Mouse (Mus musculus) kidney, embryonic 16.5 days (tissue): ENCODE data around the gene Dip2b. TPM values are rescaled to one million over a fixed set of nuclear protein-coding genes. Genes with fewer than 3 reads are reported as not detected.

Experiments
- ATAC-seq: fragments of 200-750 bp; cut with Nextera tagmentation; 2 replicates; pipeline ENCODE4 v1.8.0; 2017; ENCODE audit warnings: moderate TSS enrichment; ENCODE audit not compliant: low FRiP score, low TSS enrichment
- H3K27ac ChIP-seq: fragments of 300-500 bp; sonication (generic); 2 replicates; pipeline ENCODE4 v1.5.1; 2014; ENCODE audit warnings: low read length
- H3K27me3 ChIP-seq: fragments of 300-500 bp; sonication (generic); 2 replicates; pipeline ENCODE4 v1.6.1; 2014; ENCODE audit warnings: low read length, control low read depth, mixed read lengths; ENCODE audit not compliant: insufficient read depth
- H3K36me3 ChIP-seq: fragments of 300-500 bp; sonication (generic); 2 replicates; pipeline ENCODE4 v1.6.1; 2014; ENCODE audit warnings: low read length, control low read depth, mixed read lengths; ENCODE audit not compliant: insufficient read depth
- H3K4me1 ChIP-seq: fragments of 300-500 bp; sonication (generic); 2 replicates; pipeline ENCODE4 v1.6.1; 2014; ENCODE audit warnings: low read length, control low read depth, mixed read lengths; ENCODE audit not compliant: insufficient read depth
- H3K4me2 ChIP-seq: fragments of 300-500 bp; sonication (generic); replicated peaks from 2 replicates; pipeline ENCODE4 v1.6.1; 2014; ENCODE audit warnings: low read depth, low read length
- H3K4me3 ChIP-seq: fragments of 300-500 bp; sonication (generic); 2 replicates; pipeline ENCODE4 v1.5.1; 2014; ENCODE audit warnings: mild to moderate bottlenecking, low read length
- H3K9ac ChIP-seq: fragments of 300-500 bp; sonication (generic); replicated peaks from 2 replicates; pipeline ENCODE4 v1.6.1; 2014; ENCODE audit warnings: low read length
- H3K9me3 ChIP-seq: fragments of 300-500 bp; sonication (generic); 2 replicates; pipeline ENCODE4 v1.6.1; 2016; ENCODE audit warnings: low read length, control low read depth
- WGBS: fragments of 180-500 bp; shearing (Covaris S2); extraction: QIAGEN DNeasy Blood & Tissue Kit; methylation state at CpG from one replicate; pipeline ENCODE4 v1.1.7; 2014; 5-methylcytosine and 5-hydroxymethylcytosine counted together
- polyA plus RNA-seq: library from polyadenylated mRNA; unstranded; fragments of >200 nt; fragmentation: Nextera tagmentation; extraction: Ambion mirVana; gene quantifications from 2 replicates; pipeline ENCODE4 v1.2.1, GENCODE M21; 2015

The Dip2b gene
- polyA plus RNA-seq, 1 experiment from 2014 or later, result 8.8 TPM

DNA sequence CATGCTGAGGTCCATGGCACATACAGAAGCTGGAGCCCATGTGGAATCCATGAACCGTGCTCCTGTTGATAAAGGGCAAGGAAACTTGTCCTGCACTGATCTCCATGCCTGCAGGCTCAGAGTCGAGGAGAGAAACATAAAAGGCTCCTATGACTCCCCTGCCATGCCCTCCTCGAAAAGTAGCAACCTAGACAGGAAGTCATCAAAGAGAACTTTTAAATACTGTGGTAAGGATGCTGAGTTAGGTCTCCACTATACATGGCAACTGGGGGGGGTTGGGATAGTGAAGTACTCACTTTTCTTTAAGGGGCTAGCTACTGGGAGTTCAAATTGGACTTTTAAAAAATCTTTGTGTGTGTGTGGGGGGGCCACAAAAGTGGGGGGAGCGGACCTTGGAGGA is 102.0 kb downstream of the Dip2b start:
- peaks cover 11% of the 10 kb centered on the region for H3K4me1 ChIP-seq
- ATAC-seq, result no peak
- WGBS, result 58% methylated on average over 4 of the region's 4 CpGs

DNA sequence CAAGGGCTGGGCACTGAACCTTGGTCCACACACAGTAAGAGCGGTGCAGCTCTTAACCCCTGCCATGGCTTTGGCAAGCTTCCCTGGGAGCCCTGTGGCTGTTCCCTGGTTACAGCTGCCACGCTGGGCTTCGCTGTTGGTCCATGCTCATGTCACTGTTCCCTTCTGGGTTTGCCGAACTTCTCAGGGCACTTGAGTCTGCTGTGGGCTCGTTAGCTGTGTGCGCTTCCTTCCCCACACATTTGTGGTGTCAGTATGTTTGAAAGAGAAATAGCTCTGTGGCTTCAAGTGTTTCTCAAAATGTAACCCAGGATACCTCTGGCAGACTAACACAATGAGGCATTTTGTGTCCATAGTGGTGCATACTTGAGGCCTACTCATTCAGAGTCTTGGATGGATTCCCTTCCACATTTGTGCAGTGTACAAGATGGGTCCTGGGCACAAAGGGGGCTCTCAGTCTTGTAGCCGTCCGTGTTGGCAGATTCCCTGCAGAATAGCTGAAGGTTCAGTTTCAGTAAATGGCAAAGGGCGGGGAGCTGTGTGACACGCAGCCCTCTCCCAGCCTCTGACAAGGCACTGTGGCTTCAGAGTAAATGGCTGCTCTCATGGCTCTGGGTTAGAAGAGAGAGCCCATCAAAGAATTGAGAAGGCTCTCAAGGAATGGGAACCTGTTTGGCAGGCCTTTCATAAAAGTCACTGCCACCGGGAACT is 104.8 kb downstream of the Dip2b start:
- Histone ChIP-seq H3K27me3 (no peaks in the 10 kb centered on the region), H3K4me2 (no peak overlapping the region), H3K4me3 (no peak overlapping the region), H3K27ac (no peak overlapping the region), H3K4me1 (peaks cover 16% of the 10 kb centered on the region), H3K9ac (no peak overlapping the region), H3K36me3 (peaks cover 5% of the 10 kb centered on the region; the same call in 1 of the 2 replicates), H3K9me3 (no peaks in the 10 kb centered on the region)
- no peak for ATAC-seq
- 88% methylated on average over 11 of the region's 11 CpGs for WGBS

More for the DNA sequence above, 102.0 kb downstream of the Dip2b start:
- H3K36me3 ChIP-seq, result peaks cover 5% of the 10 kb centered on the region; the same call in 1 of the 2 replicates
- H3K27ac ChIP-seq, result no peak overlapping the region
- no peak overlapping the region for H3K4me3 ChIP-seq
- no peak overlapping the region for H3K9ac ChIP-seq
- no peaks in the 10 kb centered on the region for H3K27me3 ChIP-seq
- no peaks in the 10 kb centered on the region for H3K9me3 ChIP-seq
- H3K4me2 ChIP-seq, result no peak overlapping the region

GRCm38 (mm10) chr15:100144854-100145824 is 106.7 kb downstream of the Dip2b start:
- 0 out of 2 replicates have a peak, but pooled peaks cover 5% of the 10 kb centered on the region for H3K36me3 ChIP-seq
- H3K27ac ChIP-seq, result peak overlapping the region; percentile 2; the same call in 1 of the 2 replicates
- H3K4me2 ChIP-seq, result no peak overlapping the region
- H3K9ac ChIP-seq, result no peak overlapping the region
- peak; percentile 65; the same call in 1 of the 2 replicates for ATAC-seq
- H3K9me3 ChIP-seq, result no peaks in the 10 kb centered on the region
- H3K4me3 ChIP-seq, result no peak overlapping the region
- 35% methylated on average over 15 of the region's 15 CpGs for WGBS
- H3K27me3 ChIP-seq, result no peaks in the 10 kb centered on the region
- peaks cover 16% of the 10 kb centered on the region for H3K4me1 ChIP-seq

DNA sequence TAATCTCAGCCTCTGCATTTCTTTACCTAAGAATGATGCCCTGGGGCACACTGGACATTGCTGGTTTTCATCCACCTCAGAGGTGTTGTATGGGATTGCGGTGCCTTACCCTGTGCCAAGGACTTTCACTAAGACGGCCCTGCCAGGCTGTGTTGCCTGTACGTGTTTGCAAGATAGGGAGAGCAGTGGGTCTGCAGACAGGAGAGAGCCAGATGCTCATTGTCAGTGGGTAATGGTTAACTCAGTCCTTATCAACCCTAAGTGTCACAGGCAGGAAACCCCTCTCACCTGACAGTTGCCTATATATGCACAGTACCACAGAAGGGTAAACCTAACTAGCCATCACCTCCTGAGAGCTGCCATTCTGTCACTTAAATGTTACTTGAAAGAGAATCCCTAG is 107.5 kb downstream of the Dip2b start:
- Histone ChIP-seq H3K27ac (no peak overlapping the region), H3K36me3 (0 out of 2 replicates have a peak, but pooled peaks cover 5% of the 10 kb centered on the region), H3K9ac (no peak overlapping the region), H3K27me3 (no peaks in the 10 kb centered on the region), H3K4me1 (peaks cover 16% of the 10 kb centered on the region), H3K9me3 (no peaks in the 10 kb centered on the region), H3K4me2 (no peak overlapping the region), H3K4me3 (no peak overlapping the region)
- no peak for ATAC-seq
- WGBS, result 90% methylated on average over 3 of the region's 3 CpGs

DNA sequence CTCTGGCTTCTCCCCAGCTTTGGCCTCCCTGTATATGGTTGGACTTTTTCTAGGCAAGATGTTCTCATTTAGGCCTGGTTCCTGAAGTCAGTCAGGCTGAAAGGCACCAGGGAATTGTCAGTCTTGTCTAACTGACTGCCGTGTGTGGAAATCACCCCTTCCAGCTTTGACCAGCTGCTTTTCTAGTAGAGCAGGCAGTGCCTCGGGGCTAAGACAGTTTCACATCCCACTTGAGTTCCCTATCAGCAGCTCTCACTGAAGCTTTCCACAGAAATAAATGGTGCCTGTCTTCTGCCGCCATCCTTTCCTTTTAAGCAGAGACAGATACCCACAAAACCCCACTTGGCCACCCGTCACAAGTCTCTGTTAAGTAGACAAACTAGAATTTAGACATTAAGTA is 112.1 kb downstream of the Dip2b start:
- Histone ChIP-seq H3K27ac (no peak overlapping the region), H3K4me1 (peaks cover 3% of the 10 kb centered on the region), H3K4me2 (no peak overlapping the region), H3K4me3 (no peak overlapping the region), H3K27me3 (no peaks in the 10 kb centered on the region), H3K36me3 (peaks cover 14% of the 10 kb centered on the region; the same call in 1 of the 2 replicates), H3K9ac (no peak overlapping the region), H3K9me3 (no peaks in the 10 kb centered on the region)
- WGBS, result 73% methylated on average over 4 of the region's 4 CpGs
- no peak for ATAC-seq

GRCm38 (mm10) chr15:100152321-100152720 is 113.9 kb downstream of the Dip2b start:
- no peaks in the 10 kb centered on the region for H3K9me3 ChIP-seq
- no peak overlapping the region for H3K9ac ChIP-seq
- H3K4me3 ChIP-seq, result no peak overlapping the region
- H3K36me3 ChIP-seq, result peaks cover 30% of the 10 kb centered on the region
- no peaks in the 10 kb centered on the region for H3K27me3 ChIP-seq
- H3K4me2 ChIP-seq, result no peak overlapping the region
- 88% methylated on average over 3 of the region's 3 CpGs for WGBS
- H3K27ac ChIP-seq, result no peak overlapping the region
- no peak for ATAC-seq
- H3K4me1 ChIP-seq, result no peaks in the 10 kb centered on the region

GRCm38 (mm10) chr15:100153024-100153423 is 114.6 kb downstream of the Dip2b start:
- Histone ChIP-seq H3K4me2 (no peak overlapping the region), H3K27ac (no peak overlapping the region), H3K9me3 (no peaks in the 10 kb centered on the region), H3K36me3 (peaks cover 31% of the 10 kb centered on the region), H3K4me3 (no peak overlapping the region), H3K4me1 (no peaks in the 10 kb centered on the region), H3K27me3 (no peaks in the 10 kb centered on the region), H3K9ac (no peak overlapping the region)
- ATAC-seq, result no peak
- 69% methylated on average over 3 of the region's 3 CpGs for WGBS

DNA sequence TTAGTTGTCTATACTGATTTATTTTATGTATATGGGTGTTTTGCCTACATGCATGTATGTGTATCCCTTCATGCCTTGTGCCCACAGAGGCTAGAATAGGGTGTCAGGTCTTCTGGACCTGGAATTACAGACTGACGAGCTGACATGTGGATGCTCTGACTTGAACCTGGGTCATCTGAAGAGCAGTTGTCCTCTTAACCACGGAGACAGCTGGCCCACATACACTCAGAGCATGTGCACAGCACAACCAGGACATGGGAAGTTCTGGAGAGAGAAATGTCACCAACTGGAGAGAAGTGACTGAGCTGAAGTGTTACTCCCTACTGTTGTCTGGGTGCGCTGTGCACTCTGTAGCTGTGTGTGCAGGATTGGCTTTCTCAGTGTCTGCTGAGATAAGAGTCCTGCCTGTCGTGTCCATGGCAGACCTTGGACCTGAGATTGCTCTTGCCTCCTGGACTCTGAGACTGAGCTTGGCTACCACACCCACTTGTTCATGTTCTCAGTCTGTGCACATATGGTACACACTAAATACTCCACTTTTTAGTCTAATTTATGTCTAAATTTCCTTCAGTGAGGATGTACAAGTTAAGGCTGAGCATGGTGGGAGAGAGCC is 117.7 kb downstream of the Dip2b start:
- no peaks in the 10 kb centered on the region for H3K27me3 ChIP-seq
- no peak overlapping the region for H3K4me2 ChIP-seq
- ATAC-seq, result no peak
- no peaks in the 10 kb centered on the region for H3K9me3 ChIP-seq
- WGBS, result 92% methylated on average over 4 of the region's 4 CpGs
- no peak overlapping the region for H3K27ac ChIP-seq
- H3K36me3 ChIP-seq, result peaks cover 37% of the 10 kb centered on the region
- H3K4me3 ChIP-seq, result no peak overlapping the region
- no peaks in the 10 kb centered on the region for H3K4me1 ChIP-seq
- H3K9ac ChIP-seq, result no peak overlapping the region

- WGBS, result 82% methylated on average over 10 of the region's 10 CpGs
- H3K9ac ChIP-seq, result no peak overlapping the region
- peaks cover 35% of the 10 kb centered on the region for H3K36me3 ChIP-seq
- H3K4me2 ChIP-seq, result no peak overlapping the region
- H3K27me3 ChIP-seq, result no peaks in the 10 kb centered on the region
- ATAC-seq, result no peak
- no peaks in the 10 kb centered on the region for H3K4me1 ChIP-seq
- H3K27ac ChIP-seq, result no peak overlapping the region
- H3K9me3 ChIP-seq, result no peaks in the 10 kb centered on the region
- no peak overlapping the region for H3K4me3 ChIP-seq
Measured at GRCm38 (mm10) chr15:100156781-100157470, 118.5 kb downstream of the Dip2b start.
